Mouse (Mus musculus) embryonic fibroblast, embryonic 13.5 days (primary cell): ENCODE measurements at regions not wholly inside any gene's neighbourhood (a gene's known extent, or its start where the extent isn't known, plus 50 kb on each side); places are given as distances from the start of the nearest gene placed in this dataset.
A peak's percentile ranks its signal among the peaks of the same experiment; 100 is the strongest.

Experiments used
- H3K27ac ChIP-seq: 2 replicates; pipeline ENCODE4 v1.5.1; 2012; ENCODE audit warnings: low read length, control low read depth, inconsistent platforms; ENCODE audit not compliant: insufficient read depth
- H3K4me1 ChIP-seq: 2 replicates; pipeline ENCODE4 v1.6.1; 2011; ENCODE audit warnings: low read length; ENCODE audit not compliant: control insufficient read depth, insufficient read depth
- H3K4me3 ChIP-seq: 2 replicates; pipeline ENCODE4 v1.5.1; 2011; ENCODE audit warnings: mild to moderate bottlenecking, control low read depth, low read length; ENCODE audit not compliant: insufficient read depth
- CTCF ChIP-seq: IDR thresholded peaks from 2 replicates; pipeline ENCODE4 v1.5.1; 2011; ENCODE audit warnings: mild to moderate bottlenecking, control low read depth, low read length, moderate library complexity, borderline replicate concordance; ENCODE audit not compliant: insufficient read depth
- POLR2A ChIP-seq: IDR thresholded peaks from 2 replicates; pipeline ENCODE4 v1.6.1; 2011; ENCODE audit warnings: low read depth, mild to moderate bottlenecking, control low read depth, low read length, moderate library complexity

GRCm38 (mm10) chr2:45212833-45213232 is 95.6 kb upstream of the Zeb2 start:
- TF ChIP-seq POLR2A (no peak), CTCF (no peak)
- Histone ChIP-seq H3K4me3 (no peak overlapping the region), H3K4me1 (no peaks in the 10 kb centered on the region)

GRCm38 (mm10) chr2:45208526-45208925 is 91.3 kb upstream of the Zeb2 start:
- TF ChIP-seq POLR2A (no peak), CTCF (no peak)
- H3K4me3 ChIP-seq = no peak overlapping the region

More at GRCm38 (mm10) chr2:45212833-45213232, 95.6 kb upstream of the Zeb2 start:
- no peak overlapping the region for H3K27ac ChIP-seq

GRCm38 (mm10) chr2:45205756-45206155 is 88.6 kb upstream of the Zeb2 start:
- no peak overlapping the region for H3K27ac ChIP-seq
- H3K4me3 ChIP-seq = no peak overlapping the region
- TF ChIP-seq CTCF = no peak
- TF ChIP-seq POLR2A = no peak
- no peaks in the 10 kb centered on the region for H3K4me1 ChIP-seq

More at GRCm38 (mm10) chr2:45208526-45208925, 91.3 kb upstream of the Zeb2 start:
- no peak overlapping the region for H3K27ac ChIP-seq
- H3K4me1 ChIP-seq = no peaks in the 10 kb centered on the region

- H3K4me3 ChIP-seq = no peak overlapping the region
- no peak overlapping the region for H3K27ac ChIP-seq
- no peaks in the 10 kb centered on the region for H3K4me1 ChIP-seq
- TF ChIP-seq CTCF (no peak), POLR2A (no peak)
These were observed 88.0 kb upstream of the Zeb2 start for GRCm38 (mm10) chr2:45205211-45205610.

GRCm38 (mm10) chr2:45197955-45198631 is 80.9 kb upstream of the Zeb2 start:
- peak overlapping the region; percentile 0; the same call in 1 of the 2 replicates for H3K27ac ChIP-seq
- H3K4me3 ChIP-seq = no peak overlapping the region
- no peaks in the 10 kb centered on the region for H3K4me1 ChIP-seq
- TF ChIP-seq POLR2A (no peak), CTCF (no peak)

- Histone ChIP-seq H3K4me3 (no peak overlapping the region), H3K4me1 (no peaks in the 10 kb centered on the region), H3K27ac (peak overlapping the region; percentile 0; the same call in 1 of the 2 replicates)
- TF ChIP-seq POLR2A (no peak), CTCF (no peak)
These were observed 80.1 kb upstream of the Zeb2 start for GRCm38 (mm10) chr2:45197342-45197741.

- H3K27ac ChIP-seq = no peak overlapping the region
- H3K4me3 ChIP-seq = no peak overlapping the region
- H3K4me1 ChIP-seq = no peaks in the 10 kb centered on the region
- TF ChIP-seq CTCF (no peak), POLR2A (no peak)
These were observed 79.3 kb upstream of the Zeb2 start for GRCm38 (mm10) chr2:45196511-45196910.

GRCm38 (mm10) chr2:45194335-45194734 is 77.1 kb upstream of the Zeb2 start:
- H3K4me1 ChIP-seq = no peaks in the 10 kb centered on the region
- H3K4me3 ChIP-seq = no peak overlapping the region
- no peak overlapping the region for H3K27ac ChIP-seq
- TF ChIP-seq POLR2A (no peak), CTCF (no peak)

GRCm38 (mm10) chr2:45185621-45185999 is 68.4 kb upstream of the Zeb2 start:
- Histone ChIP-seq H3K27ac (no peak overlapping the region), H3K4me1 (peaks cover 6% of the 10 kb centered on the region)

GRCm38 (mm10) chr2:45184704-45185620 is 67.8 kb upstream of the Zeb2 start:
- no peak for TF ChIP-seq POLR2A
- no peak for TF ChIP-seq CTCF
- H3K4me1 ChIP-seq = peaks cover 6% of the 10 kb centered on the region
- no peak overlapping the region for H3K27ac ChIP-seq
- no peak overlapping the region; the same call in 1 of the 2 replicates for H3K4me3 ChIP-seq

More at GRCm38 (mm10) chr2:45185621-45185999, 68.4 kb upstream of the Zeb2 start:
- no peak overlapping the region for H3K4me3 ChIP-seq
- no peak for TF ChIP-seq CTCF
- no peak for TF ChIP-seq POLR2A
